Mouse (Mus musculus) cerebellum, adult 9-10 months (tissue): Measurements from ENCODE around the gene Csrnp3.

ENCODE experiments used
- DNase-seq: peaks from one replicate; pipeline ENCODE4 v3.0.0; 2022

Csrnp3 gene

DNA sequence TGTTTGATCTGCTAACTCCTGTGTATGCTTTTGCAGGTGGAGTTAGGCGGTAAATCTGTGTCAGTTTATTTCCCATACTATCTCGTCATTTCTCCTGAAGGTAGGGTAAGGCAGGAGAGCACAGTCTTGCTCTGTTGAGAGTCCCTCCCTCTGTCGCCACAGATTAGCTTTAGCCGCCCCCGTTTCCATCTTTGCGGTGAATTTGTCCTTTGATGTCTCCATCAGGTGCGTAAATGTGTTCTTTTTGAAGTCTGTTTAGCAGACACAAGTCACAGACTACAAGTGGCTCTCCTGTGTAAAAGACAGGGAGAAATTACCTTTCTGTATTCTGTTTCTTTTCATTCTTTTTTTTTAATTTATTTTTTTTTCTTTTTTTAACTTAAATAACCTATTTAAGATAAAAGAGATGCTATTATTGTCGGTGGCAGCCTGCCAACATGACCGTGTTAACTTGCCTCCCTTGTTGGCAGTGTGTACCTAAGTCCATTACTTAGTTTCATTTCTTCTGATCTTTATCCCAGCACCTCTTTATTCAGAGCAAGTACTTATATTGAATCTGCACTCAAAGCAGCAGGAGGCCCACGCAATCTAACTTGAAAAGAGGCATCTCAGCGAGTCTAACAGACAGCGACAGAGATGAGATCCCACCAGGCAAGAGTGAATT lies 25.5 kb downstream of the Csrnp3 start:
- DNase-seq = no peak

- peak; percentile 69 for DNase-seq
These were observed 46.0 kb downstream of the Csrnp3 start for GRCm38 (mm10) chr2:65891590-65891989.

DNA sequence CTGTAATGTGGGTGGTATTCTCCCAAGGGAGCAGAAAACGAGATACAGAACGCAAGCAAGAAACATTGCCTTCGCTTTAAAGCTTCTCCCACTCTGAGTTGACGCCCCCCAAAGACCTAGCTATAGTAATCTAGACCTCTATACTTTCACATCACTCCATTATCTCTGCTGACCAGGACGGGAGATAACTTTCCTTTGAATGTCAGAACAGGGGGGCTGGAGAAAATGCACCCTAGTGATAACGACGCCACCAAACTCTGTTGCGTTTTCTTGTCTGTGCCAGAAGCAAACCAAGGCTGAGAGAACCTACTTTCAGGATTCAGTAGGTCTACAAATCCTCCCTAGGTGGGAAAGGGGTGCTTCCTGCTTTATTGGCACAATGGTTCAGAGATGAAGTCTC lies 47.7 kb downstream of the Csrnp3 start:
- no peak for DNase-seq

- DNase-seq = no peak
These were observed 48.7 kb downstream of the Csrnp3 start for GRCm38 (mm10) chr2:65894299-65894698.

DNA sequence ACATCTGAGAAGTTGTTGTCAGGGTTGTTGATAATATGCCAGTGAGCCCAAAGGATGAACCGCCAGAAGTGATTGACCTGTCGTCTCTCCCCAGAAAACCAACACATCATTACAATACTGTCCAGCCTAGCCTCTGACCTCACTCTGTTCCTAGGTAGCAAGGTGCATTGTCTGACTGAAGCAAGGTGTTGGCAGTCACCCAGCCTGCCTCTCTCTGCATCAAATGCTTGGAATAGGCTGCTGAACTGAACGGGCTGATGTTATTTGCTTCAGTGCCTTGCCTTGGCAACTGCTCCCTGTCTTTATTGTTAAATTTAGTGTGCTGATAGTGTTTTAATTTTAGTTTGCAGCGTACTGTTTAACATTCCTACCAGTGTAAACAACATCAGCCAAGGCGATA lies 51.0 kb downstream of the Csrnp3 start:
- DNase-seq = peak; percentile 43

- peak; percentile 14 for DNase-seq
These were observed 51.5 kb downstream of the Csrnp3 start for GRCm38 (mm10) chr2:65897084-65897483.

DNA sequence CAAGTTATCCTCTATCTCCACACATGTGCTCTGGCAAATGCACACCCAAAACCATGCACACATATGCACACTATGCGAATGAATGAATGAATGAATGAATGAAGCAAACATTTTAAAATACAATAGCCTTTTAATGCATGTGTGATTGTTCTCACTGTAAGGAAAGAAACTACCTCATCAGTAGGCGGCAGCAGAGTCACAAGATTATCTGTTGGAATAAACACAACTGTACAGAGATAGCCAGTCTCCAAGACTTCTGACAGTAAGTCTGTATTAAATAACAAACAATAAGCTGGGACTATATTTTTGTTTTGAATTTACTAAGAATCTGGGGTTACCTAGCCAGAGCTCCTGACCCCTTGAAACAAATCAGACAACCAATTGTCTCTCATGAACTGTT lies 53.9 kb downstream of the Csrnp3 start:
- DNase-seq = no peak

DNA sequence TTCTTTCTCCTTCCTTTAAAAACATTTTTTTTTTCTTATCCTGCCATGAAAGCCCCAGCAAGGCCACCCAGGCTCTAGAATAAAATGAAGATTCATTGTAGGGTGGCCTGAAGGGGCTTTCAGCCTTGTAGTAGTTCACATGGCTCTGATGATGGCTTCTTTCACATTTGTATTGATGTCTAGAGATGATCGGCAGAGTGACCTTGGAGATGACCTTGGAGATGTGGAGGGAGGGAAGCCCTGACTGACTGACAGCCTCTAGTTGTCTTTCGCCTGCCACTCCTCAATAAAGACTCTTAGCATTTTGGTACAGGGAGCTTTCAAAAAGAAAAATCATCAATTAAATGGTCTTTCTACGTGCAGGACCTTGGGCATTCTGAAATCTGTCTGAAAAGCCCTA lies 63.0 kb downstream of the Csrnp3 start:
- DNase-seq = no peak

- no peak for DNase-seq
These were observed 64.4 kb downstream of the Csrnp3 start for GRCm38 (mm10) chr2:65909724-65910521.

GRCm38 (mm10) chr2:65915994-65916393 lies 70.4 kb downstream of the Csrnp3 start:
- no peak for DNase-seq

GRCm38 (mm10) chr2:65920651-65921412 lies 75.3 kb downstream of the Csrnp3 start:
- no peak for DNase-seq

DNA sequence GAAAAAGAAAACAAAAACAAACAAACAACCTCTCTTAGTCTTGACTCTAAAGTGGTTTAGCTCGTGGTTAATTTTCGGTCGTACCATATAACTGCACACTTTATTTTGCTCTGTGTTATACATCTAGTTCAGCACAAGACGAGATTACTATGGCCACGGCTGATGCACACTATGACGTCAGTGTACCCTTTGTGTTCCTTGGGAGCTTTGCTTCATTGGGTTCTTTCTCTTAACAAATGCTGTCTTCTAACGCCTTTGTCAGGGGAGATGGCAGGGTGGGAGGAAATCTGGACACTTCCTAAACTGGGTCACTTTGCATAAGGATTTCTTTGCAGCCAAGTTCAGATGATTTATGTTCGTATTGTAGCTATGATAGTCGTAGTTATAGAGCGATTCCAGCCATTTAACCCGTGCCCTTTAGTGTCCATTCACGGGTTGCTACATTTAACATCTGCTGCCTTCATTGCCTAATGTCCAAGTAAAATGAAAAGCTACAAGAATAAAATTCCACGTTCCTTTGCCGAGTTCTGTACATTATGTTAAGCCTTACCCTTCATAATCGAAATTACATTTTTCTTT lies 79.9 kb downstream of the Csrnp3 start:
- DNase-seq = no peak

GRCm38 (mm10) chr2:65926935-65927708 lies 81.6 kb downstream of the Csrnp3 start:
- no peak for DNase-seq

- no peak for DNase-seq
These were observed 83.7 kb downstream of the Csrnp3 start for GRCm38 (mm10) chr2:65929286-65929685.

GRCm38 (mm10) chr2:65929927-65930326 lies 84.4 kb downstream of the Csrnp3 start:
- DNase-seq = peak; percentile 20

DNA sequence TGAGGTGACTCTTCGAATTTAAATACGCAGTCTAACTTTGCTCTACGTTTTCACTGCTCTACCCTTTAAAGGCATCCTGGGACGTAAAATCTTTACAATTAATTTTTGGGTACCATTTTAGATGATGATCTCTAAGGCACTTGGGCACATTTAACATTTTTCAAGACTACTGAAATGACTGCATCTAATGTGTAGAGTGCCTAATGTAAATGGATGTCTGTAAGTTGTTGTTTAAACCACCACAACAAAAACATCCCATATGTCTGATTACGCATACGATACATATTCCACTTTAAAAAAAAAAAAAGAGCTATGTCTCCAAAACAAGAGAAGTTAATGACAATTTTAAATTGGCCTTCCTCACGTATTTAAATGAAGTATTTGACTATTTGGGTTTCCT lies 85.7 kb downstream of the Csrnp3 start:
- no peak for DNase-seq

GRCm38 (mm10) chr2:65931841-65932311 lies 86.3 kb downstream of the Csrnp3 start:
- DNase-seq = peak; percentile 38

DNA sequence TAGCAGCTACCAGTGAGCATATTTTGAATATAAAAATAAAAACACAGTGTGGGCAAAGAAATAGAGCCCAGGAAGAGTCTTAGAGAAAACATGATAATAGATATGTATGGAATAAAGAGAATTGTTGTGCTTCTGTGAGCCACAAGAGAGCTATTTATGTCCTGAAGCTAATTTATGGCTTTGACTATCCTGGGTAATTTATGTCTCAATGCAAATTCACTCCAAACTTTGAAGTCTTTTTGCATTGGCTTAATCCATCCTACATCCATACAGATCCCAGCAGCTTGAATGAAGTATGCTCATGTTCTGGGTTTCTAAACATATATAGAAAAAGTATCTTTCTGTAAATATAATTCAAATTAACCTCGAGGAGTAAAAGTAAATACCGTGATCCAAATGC lies 88.5 kb downstream of the Csrnp3 start:
- DNase-seq = no peak

DNA sequence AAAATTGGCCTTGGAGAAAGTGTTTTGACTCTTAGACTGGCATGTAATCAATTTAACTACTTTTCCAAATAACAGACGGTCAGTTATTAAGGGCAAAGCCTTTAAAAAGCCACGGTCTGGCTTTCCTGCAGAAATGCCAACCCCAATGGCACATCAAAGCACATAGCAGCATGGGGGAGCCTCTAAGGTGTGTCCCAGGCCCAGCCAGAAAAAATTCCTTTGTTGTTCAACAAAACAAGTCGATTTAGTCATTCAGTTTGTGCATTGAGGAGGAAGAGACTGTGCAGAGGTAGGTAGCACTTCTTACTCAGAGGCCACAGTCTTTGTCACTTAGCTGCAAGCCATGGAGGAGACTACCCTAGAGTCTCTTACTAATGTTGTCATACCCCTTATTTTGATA lies 93.3 kb downstream of the Csrnp3 start:
- DNase-seq = no peak

DNA sequence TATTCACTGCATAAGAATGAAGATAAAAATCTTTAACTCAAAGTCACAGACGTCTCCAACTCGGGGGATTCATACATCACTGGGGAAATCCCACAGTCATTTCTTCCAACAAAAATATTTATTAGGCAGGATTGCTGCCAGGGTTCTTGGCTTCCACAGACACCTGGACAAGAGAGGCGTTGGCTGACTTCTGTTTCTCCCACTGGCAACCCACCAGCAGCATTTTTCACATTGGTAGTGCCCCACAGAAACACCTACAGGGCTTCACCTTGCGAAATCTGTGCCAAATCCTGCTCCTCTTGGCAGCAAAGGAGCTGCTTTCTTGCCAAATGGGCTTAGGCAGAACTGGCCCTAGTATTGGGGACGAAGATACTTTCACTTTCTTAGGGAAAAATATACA lies 94.8 kb downstream of the Csrnp3 start:
- DNase-seq = peak; percentile 85

DNA sequence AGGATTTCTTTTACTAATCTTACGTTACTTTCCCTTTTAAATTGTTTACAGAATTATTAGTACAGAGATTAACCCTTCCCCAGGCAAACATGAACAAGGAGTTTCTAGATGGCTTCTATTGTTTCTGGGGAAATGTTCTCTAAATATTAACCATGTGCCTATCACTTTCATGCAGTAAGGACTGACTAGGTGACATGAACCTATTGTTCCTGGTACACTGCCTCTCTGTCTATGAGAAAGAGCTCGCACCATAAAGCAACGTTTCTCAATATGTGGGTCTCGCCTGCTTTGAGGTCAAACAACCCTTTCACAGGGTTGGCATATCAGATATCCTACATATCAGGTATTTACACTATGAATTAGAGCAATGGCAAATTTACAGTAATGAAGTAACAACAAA lies 96.8 kb downstream of the Csrnp3 start:
- no peak for DNase-seq

DNA sequence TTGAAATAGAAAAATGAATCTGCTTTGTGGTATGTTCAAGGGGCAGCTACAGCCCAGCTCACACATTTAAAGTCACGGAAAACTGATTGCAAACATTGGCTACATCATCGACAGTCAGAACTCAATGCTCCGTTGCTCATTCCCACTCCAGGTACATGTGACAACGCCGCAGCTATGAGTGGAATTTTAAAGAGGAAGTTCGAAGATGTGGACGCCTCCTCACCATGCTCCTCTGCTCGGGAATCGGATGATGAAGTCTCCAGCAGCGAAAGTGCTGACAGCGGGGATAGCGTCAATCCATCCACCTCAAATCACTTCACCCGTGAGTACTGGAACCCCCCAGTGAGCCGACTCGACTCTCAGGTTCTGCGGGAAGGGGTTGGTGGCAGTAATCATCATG lies 103.2 kb downstream of the Csrnp3 start:
- no peak for DNase-seq
